Mouse (Mus musculus): Measurements from ENCODE around the gene Tril. TPM values are rescaled to one million over a fixed set of nuclear protein-coding genes. Genes with fewer than 3 reads are reported as not detected.

The Tril gene
- polyA plus RNA-seq, 1 experiment from 2014 or later = 48.4 TPM

DNA sequence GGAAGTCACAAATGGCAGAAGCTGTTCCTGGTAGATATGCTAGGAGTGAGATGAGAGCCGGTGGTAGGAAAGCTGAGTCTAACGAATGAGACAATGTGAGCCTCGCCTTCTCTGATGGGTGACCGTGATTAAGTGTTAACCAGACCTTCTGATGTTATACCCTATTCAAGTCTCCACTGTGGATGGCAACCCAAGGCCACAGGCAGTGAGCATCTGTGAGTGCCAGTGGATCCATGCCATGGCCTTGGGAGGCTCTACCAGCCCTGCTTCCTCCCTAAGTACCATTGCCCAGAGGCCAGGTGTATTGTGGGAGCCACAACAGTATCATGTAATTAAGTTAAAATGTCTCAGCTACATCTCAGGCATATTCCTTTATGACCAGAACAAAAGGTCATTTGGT is 17.1 kb downstream of the Tril start:
- 95% methylated on average over 4 of the region's 4 CpGs for whole genome bisulfite sequencing
- Histone ChIP-seq H3K9ac (no peak overlapping the region), H3K36me3 (no peaks in the 10 kb centered on the region), H3K4me2 (no peak overlapping the region), H3K9me3 (no peaks in the 10 kb centered on the region), H3K27me3 (no peaks in the 10 kb centered on the region), H3K27ac (no peak overlapping the region), H3K4me1 (peaks cover 28% of the 10 kb centered on the region), H3K4me3 (no peak overlapping the region)
- no peak for ATAC-seq (ENCODE audit: borderline replicate concordance, extremely low read depth, low FRiP score, low TSS enrichment)

- Histone ChIP-seq H3K9me3 (no peaks in the 10 kb centered on the region), H3K27me3 (no peaks in the 10 kb centered on the region), H3K36me3 (no peaks in the 10 kb centered on the region), H3K4me2 (no peak overlapping the region), H3K4me1 (peaks cover 24% of the 10 kb centered on the region), H3K27ac (peak overlapping the region; percentile 43; the same call in 1 of the 2 replicates), H3K9ac (no peak overlapping the region), H3K4me3 (no peak overlapping the region)
- 44% methylated on average over 5 of the region's 5 CpGs for WGBS
- ATAC-seq (ENCODE audit: borderline replicate concordance, extremely low read depth, low FRiP score, low TSS enrichment) = peak; percentile 60; the same call in 1 of the 2 replicates
These were observed 18.7 kb downstream of the Tril start for GRCm38 (mm10) chr6:53801893-53802286.

DNA sequence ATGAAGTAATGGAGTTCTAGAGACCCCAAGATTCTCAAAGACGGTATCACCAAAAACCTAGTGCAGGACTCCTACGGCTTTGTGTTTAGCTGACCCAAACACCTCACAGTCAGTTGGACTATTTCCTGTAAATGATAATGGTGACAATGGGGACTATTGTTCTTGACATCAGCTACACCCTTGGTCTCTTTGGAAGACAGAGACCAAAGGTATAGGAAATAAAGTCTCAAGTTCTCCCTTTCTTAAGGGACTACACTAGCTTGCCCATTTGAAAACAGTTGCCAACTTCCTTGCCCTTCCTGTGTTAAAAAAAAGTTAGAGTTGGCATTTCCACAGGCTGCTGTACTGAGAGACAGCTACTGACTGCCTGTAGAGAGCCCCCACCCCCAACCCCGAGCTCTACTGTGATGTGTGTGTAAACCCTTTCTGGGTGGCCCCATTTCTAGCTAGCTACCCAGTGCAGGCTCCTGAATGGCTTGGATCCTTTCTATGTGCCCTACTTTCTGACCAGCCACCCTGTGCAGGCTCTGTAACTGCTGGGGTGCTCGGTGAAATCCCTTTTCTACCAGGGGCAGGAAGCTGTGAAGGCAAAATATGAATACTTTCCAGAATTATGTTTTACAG is 19.2 kb downstream of the Tril start:
- Histone ChIP-seq H3K27ac (peak overlapping the region; percentile 43; the same call in 1 of the 2 replicates), H3K4me3 (no peak overlapping the region), H3K36me3 (no peaks in the 10 kb centered on the region), H3K9me3 (no peaks in the 10 kb centered on the region), H3K4me1 (peaks cover 19% of the 10 kb centered on the region), H3K27me3 (no peaks in the 10 kb centered on the region), H3K4me2 (no peak overlapping the region), H3K9ac (no peak overlapping the region)
- peak; percentile 33; the same call in 1 of the 2 replicates for ATAC-seq (ENCODE audit: borderline replicate concordance, extremely low read depth, low FRiP score, low TSS enrichment)
- 37% methylated on average over 4 of the region's 4 CpGs for WGBS

DNA sequence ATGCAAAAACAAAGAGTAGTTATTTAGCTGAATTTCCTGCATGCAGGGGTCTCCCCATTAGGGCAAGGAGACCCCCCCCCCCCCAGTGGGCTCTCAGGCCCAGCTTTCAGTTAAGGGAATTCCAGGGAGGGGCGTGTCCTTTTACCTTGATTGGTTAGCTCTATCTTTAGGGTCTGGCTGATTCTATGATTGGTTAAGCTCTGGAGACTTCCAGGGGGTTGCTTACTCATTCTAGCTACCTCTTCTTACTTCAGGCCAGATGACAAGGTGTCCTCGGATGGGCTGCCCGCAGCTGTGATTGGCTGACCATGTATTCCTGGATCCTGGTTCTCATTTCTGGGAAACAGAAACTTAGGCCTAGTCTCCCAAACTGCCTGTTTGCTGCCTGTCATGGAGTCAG is 21.8 kb downstream of the Tril start:
- Histone ChIP-seq H3K4me1 (peaks cover 20% of the 10 kb centered on the region), H3K36me3 (no peaks in the 10 kb centered on the region), H3K9ac (no peak overlapping the region), H3K27ac (no peak overlapping the region), H3K27me3 (no peaks in the 10 kb centered on the region; the same call in 1 of the 2 replicates), H3K4me2 (no peak overlapping the region), H3K9me3 (no peaks in the 10 kb centered on the region), H3K4me3 (no peak overlapping the region)
- no peak for ATAC-seq (ENCODE audit: borderline replicate concordance, extremely low read depth, low FRiP score, low TSS enrichment)
- WGBS = 76% methylated on average over 3 of the region's 3 CpGs

DNA sequence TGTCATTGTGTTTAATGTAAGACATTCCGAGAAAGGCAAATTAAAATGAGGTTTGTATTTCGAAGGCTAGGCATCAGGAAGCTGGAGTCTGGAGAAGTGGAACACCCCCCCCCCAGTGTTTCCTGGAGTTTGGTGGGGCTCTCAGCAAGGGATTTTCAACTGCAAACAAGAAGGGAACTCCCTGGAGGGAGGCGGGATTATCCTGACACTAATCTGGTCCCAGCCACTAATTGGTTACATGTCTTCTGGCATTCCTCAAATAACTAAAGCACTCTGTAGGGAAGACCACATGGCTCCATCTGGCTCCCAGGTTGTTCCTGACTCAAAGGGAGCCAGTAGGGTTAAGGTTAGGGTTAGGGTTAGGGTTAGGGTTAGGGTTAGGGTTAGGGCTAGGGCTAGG is 23.8 kb downstream of the Tril start:
- no peak for ATAC-seq (ENCODE audit: borderline replicate concordance, extremely low read depth, low FRiP score, low TSS enrichment)
- peaks cover 13% of the 10 kb centered on the region for H3K4me1 ChIP-seq
- 74% methylated on average over 3 of the region's 3 CpGs for WGBS

GRCm38 (mm10) chr6:53795788-53796187 is 24.8 kb downstream of the Tril start:
- no peak for ATAC-seq (ENCODE audit: borderline replicate concordance, extremely low read depth, low FRiP score, low TSS enrichment)
- Histone ChIP-seq H3K4me3 (no peak overlapping the region), H3K9ac (no peak overlapping the region), H3K27me3 (peaks cover 3% of the 10 kb centered on the region), H3K4me1 (peaks cover 7% of the 10 kb centered on the region; the same call in 1 of the 2 replicates), H3K27ac (no peak overlapping the region), H3K36me3 (no peaks in the 10 kb centered on the region), H3K9me3 (no peaks in the 10 kb centered on the region), H3K4me2 (no peak overlapping the region)
- 23% methylated on average over 5 of the region's 5 CpGs for WGBS

More for the DNA sequence above, 23.8 kb downstream of the Tril start:
- Histone ChIP-seq H3K9ac (no peak overlapping the region), H3K27me3 (peaks cover 3% of the 10 kb centered on the region), H3K36me3 (no peaks in the 10 kb centered on the region), H3K9me3 (no peaks in the 10 kb centered on the region), H3K27ac (no peak overlapping the region), H3K4me3 (no peak overlapping the region), H3K4me2 (no peak overlapping the region)

DNA sequence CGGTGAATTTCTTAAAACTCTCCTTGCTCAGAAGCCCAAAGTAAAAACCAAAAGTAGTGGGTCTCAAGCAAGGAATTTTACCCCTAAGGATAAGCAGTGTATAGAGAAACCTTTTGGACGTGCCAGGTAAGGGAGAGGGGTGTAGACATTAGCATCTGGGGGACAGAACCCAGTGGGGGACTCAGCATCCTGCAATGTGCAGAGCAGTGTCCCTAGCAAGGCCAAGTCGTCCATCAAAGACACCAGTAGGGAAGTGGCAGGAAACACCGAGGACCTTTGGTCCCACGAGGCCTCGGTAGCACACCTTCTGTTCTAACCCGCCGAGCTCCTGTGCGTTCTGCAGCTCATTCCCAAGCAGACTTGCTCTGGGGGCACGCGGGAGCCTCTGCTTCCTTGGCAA is 25.6 kb downstream of the Tril start:
- WGBS = 43% methylated on average over 11 of the region's 11 CpGs

DNA sequence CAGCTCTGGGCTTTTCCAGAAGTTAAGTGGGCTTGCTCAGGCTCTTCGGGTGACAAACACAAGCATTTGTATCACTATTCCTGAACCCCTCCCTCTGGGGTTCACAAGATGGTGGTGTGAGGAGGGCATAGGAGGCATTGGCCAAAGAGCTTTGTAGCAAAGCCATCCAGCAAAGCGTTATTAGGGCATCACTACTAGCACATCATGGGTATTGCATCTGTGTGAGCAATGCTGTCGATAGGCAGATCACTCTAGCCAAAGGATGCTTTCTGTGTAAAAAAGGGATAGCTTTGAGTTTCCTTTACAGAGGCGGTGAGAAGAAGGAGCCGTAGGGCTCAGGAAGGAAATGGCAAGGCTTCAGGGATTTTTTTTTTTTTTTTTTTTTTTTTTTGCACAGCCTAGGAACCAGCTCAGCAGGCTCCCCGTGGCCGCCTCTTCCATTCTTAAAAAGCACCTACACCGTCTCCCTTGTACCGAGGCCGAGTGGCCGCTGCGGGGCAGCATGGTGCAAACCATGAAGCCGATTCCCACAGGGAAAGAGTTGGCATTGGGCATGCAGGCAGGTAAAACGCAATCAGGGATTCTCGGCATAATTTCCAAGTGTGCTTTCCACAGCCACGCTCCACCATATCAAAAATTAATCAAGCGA is 26.2 kb downstream of the Tril start:
- H3K9ac ChIP-seq = no peak overlapping the region
- peak; percentile 64; the same call in 1 of the 2 replicates for ATAC-seq (ENCODE audit: borderline replicate concordance, extremely low read depth, low FRiP score, low TSS enrichment)
- peaks cover 3% of the 10 kb centered on the region for H3K27me3 ChIP-seq
- H3K9me3 ChIP-seq = no peaks in the 10 kb centered on the region
- peaks cover 7% of the 10 kb centered on the region; the same call in 1 of the 2 replicates for H3K4me1 ChIP-seq
- 12% methylated on average over 17 of the region's 17 CpGs for WGBS
- no peak overlapping the region for H3K4me3 ChIP-seq
- H3K27ac ChIP-seq = no peak overlapping the region
- H3K36me3 ChIP-seq = no peaks in the 10 kb centered on the region
- 0 out of 2 replicates have a peak overlapping the region, but pooled peaks have one; percentile 19 for H3K4me2 ChIP-seq

More for the DNA sequence above, 25.6 kb downstream of the Tril start:
- H3K9me3 ChIP-seq = no peaks in the 10 kb centered on the region
- H3K9ac ChIP-seq = no peak overlapping the region
- H3K4me2 ChIP-seq = no peak overlapping the region
- ATAC-seq (ENCODE audit: borderline replicate concordance, extremely low read depth, low FRiP score, low TSS enrichment) = no peak
- H3K4me3 ChIP-seq = no peak overlapping the region
- peaks cover 3% of the 10 kb centered on the region for H3K27me3 ChIP-seq
- H3K27ac ChIP-seq = no peak overlapping the region
- H3K36me3 ChIP-seq = no peaks in the 10 kb centered on the region
- peaks cover 7% of the 10 kb centered on the region; the same call in 1 of the 2 replicates for H3K4me1 ChIP-seq

GRCm38 (mm10) chr6:53782880-53783539 is 37.6 kb downstream of the Tril start:
- Histone ChIP-seq H3K9me3 (no peaks in the 10 kb centered on the region), H3K9ac (no peak overlapping the region), H3K4me3 (no peak overlapping the region), H3K27me3 (no peaks in the 10 kb centered on the region), H3K27ac (no peak overlapping the region), H3K4me1 (no peaks in the 10 kb centered on the region; the same call in 1 of the 2 replicates), H3K36me3 (no peaks in the 10 kb centered on the region), H3K4me2 (no peak overlapping the region)
- no peak for ATAC-seq (ENCODE audit: borderline replicate concordance, extremely low read depth, low FRiP score, low TSS enrichment)
- WGBS = 41% methylated on average over 16 of the region's 16 CpGs

DNA sequence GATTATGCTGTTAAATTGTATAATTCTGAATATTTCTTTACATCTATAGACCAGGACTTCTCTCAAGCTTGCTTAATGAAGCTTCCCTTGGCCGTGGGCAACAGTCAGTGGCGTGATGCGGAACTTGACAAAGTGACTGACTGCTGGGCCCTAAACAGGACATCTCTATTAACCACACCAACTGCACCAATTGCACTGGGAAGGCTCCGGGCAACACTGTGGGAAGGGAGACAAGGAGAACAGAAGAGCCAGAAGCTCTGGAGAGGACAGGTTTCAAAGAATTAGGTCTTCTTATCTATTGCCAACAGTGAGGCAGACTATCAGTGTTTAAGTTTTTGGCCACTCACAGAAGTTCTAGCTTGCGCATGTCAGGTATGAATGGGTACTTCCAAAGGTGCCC is 38.4 kb downstream of the Tril start:
- Histone ChIP-seq H3K27ac (no peak overlapping the region), H3K9me3 (no peaks in the 10 kb centered on the region), H3K4me3 (no peak overlapping the region), H3K36me3 (no peaks in the 10 kb centered on the region), H3K27me3 (no peaks in the 10 kb centered on the region), H3K9ac (no peak overlapping the region), H3K4me2 (no peak overlapping the region), H3K4me1 (no peaks in the 10 kb centered on the region; the same call in 1 of the 2 replicates)
- ATAC-seq (ENCODE audit: borderline replicate concordance, extremely low read depth, low FRiP score, low TSS enrichment) = no peak
- 86% methylated on average over 5 of the region's 5 CpGs for WGBS

DNA sequence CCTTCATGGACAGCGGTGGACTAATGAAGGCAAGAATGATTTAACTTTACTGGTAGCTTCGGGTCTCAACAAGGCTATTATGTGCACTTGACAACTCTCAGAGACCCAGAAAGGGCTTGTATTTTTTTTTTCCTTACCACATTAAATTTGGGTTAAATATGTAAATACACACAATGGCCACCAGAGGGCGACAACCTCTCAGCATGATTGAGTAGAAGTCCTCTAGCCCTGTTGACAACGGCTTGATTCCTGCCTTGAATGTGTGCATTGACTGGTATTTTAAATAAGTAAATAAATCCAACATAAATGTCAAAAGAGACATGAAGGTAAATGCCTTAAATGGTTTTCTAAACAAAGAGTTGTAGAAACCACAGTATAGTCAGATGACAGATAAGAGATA is 39.5 kb downstream of the Tril start:
- WGBS = 3% methylated on average over 4 of the region's 4 CpGs
- Histone ChIP-seq H3K9ac (no peak overlapping the region), H3K4me3 (no peak overlapping the region)

GRCm38 (mm10) chr6:53780008-53780407 is 40.6 kb downstream of the Tril start:
- no peaks in the 10 kb centered on the region for H3K36me3 ChIP-seq
- H3K9me3 ChIP-seq = no peaks in the 10 kb centered on the region
- H3K9ac ChIP-seq = no peak overlapping the region
- no peak overlapping the region for H3K4me2 ChIP-seq
- H3K27me3 ChIP-seq = no peaks in the 10 kb centered on the region
- H3K4me1 ChIP-seq = no peaks in the 10 kb centered on the region; the same call in 1 of the 2 replicates
- H3K4me3 ChIP-seq = no peak overlapping the region
- no peak overlapping the region for H3K27ac ChIP-seq
- WGBS = 79% methylated on average over 5 of the region's 5 CpGs
- ATAC-seq (ENCODE audit: borderline replicate concordance, extremely low read depth, low FRiP score, low TSS enrichment) = no peak

More for the DNA sequence above, 39.5 kb downstream of the Tril start:
- Histone ChIP-seq H3K9me3 (no peaks in the 10 kb centered on the region), H3K27ac (no peak overlapping the region), H3K27me3 (no peaks in the 10 kb centered on the region), H3K36me3 (no peaks in the 10 kb centered on the region), H3K4me1 (no peaks in the 10 kb centered on the region; the same call in 1 of the 2 replicates), H3K4me2 (no peak overlapping the region)
- no peak for ATAC-seq (ENCODE audit: borderline replicate concordance, extremely low read depth, low FRiP score, low TSS enrichment)

Measured in lung, embryonic 15.5 days (tissue).